In the genomic region with DNA sequence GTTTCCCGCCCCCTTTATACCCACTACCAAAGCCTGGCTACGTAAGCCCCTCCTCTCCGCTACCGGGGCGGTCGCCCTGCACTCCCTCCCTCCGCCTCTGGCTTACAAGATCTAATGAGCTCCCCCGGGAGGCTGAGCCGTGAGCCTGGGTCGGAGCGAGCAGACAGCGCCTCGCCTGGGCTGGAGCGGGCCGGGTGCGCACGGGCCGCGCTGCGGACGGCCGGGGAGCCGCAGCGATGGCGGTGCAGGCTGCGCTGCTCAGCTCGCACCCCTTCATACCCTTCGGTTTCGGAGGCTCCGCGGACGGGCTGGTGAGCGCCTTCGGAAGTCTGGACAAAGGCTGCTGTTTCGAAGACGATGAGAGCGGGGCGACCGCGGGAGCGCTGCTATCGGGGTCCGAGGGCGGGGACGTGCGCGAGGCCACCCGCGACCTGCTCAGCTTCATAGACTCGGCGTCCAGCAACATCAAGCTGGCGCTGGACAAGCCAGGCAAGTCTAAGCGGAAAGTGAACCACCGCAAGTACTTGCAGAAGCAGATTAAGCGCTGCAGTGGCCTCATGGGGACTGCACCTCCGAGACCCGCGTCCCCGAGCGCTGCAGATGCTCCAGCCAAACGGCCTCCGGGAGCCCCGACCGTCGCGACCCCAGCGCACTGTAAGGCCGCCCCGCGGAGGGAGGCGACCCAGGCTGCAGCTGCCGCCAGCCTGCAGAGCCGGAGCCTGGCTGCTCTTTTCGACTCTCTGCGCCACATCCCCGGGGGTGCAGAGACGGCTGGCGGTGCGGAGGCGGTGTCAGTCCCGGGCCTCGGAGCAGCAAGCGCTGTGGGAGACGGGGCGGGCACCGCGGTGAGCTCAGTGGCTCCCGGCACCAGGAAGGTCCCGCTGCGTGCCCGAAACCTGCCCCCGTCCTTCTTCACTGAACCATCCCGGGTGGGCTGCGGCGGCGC, we compare ENCODE assay signal across 8 mouse cellular contexts. TPM values are rescaled to one million over a fixed set of nuclear protein-coding genes. Genes with fewer than 3 reads are reported as not detected.
DNase-seq lines count a peak whose midpoint lies in the region; ATAC-seq lines count a peak whose summit lies in the region.

A gene (plus strand): TSS at position 81 of the 946 bp plus-strand sequence.

- peak within 1 kb of the TSS; percentile 94 for H3K4me2 ChIP-seq in intestine, embryonic 15.5 days (replicated peaks)

- H3K4me3 ChIP-seq in intestine, embryonic 15.5 days (replicated peaks), result peak within 1 kb of the TSS; percentile 61

- intact Hi-C loops in gastrocnemius, postnatal 36 days (cut with DNase I), result no loop called here
- intact Hi-C loops in left cerebral cortex, postnatal 25 days (cut with DNase I), result loop anchor here (5.0 kb wide), 1 partner anchor 98 kb away; no protein-coding TSS in a partner anchor

- peak within 1 kb of the TSS; percentile 22; the same call in 1 of the 2 replicates for H3K27ac ChIP-seq in intestine, embryonic 15.5 days

- no peaks in the 10 kb centered on the region for H3K9me3 ChIP-seq in intestine, embryonic 15.5 days

- H3K4me1 ChIP-seq in intestine, embryonic 15.5 days (replicated peaks), result peaks cover 15% of the 10 kb centered on the region

- peaks cover 9% of the 10 kb centered on the region for H3K27me3 ChIP-seq in intestine, embryonic 15.5 days (replicated peaks)

- H3K36me3 ChIP-seq in intestine, embryonic 15.5 days, result no peaks in the 10 kb centered on the region

- ATAC-seq in intestine, embryonic 15.5 days, result peak; percentile 95
- peak; percentile 89 for ATAC-seq in megakaryocyte progenitor cell, adult 5-6 weeks (replicated peaks; ENCODE audit: poor library complexity)
- ATAC-seq in inflammation-experienced regulatory T-cells, adult 6 months, result no peak

- under 1% methylated on average over 96 of the region's 96 CpGs for WGBS in intestine, embryonic 15.5 days

- DNase-seq in adrenal gland, postnatal 25 days, result peak; percentile 83
- peak; percentile 96 for DNase-seq in embryo, embryonic 10.5 days (ENCODE audit: low spot score)
- DNase-seq in gastrocnemius, postnatal 36 days, result peak; percentile 20 to 23
- peak; percentile 66 to 69 for DNase-seq in left cerebral cortex, postnatal 25 days (ENCODE audit: low spot score in 2 of 2)
- peak; percentile 50 to 60 for DNase-seq in right cerebral cortex, postnatal 36 days (ENCODE audit: low spot score in 2 of 2)

- H3K9ac ChIP-seq in intestine, embryonic 15.5 days, result peak within 1 kb of the TSS; percentile 56

RNA-seq across cellular contexts. Expression of the gene that starts here (rescaled TPM):
- 3.5 and 3.6 TPM in 2 replicates for total RNA-seq in adrenal gland, postnatal 25 days (2021)
- total RNA-seq in gastrocnemius, postnatal 36 days (2021), result 1 to 10 TPM in 1 of 2 experiments, under 1 TPM in 1; 0.94 to 1.2 TPM
- 3.5 and 4.8 TPM in 2 replicates for polyA plus RNA-seq in intestine, embryonic 15.5 days (2015; fragmentation: Nextera tagmentation; extraction: Ambion mirVana)
- 10 to 100 TPM; 21.5 to 22.2 TPM for total RNA-seq in left cerebral cortex, postnatal 25 days (2021)
- total RNA-seq in megakaryocyte progenitor cell, adult 5-6 weeks (2015), result not detected in 2 replicates
- not detected in 2 replicates for total RNA-seq in megakaryocyte progenitor cell, adult 5-6 weeks (2017)
- polyA plus RNA-seq in inflammation-experienced regulatory T-cells, adult 6 months (2017; shearing (Covaris generic)), result not detected

Comparison
In these comparisons a context has a peak if more than half of its experiments do, and no peak if none do; other contexts are left out.
1. Peak in ATAC-seq in megakaryocyte progenitor cell, adult 5-6 weeks; RNA of the gene not detected or under 1 TPM.
2. DNase-seq: peak in every context shown above with its lines; median percentile 96 in embryo, embryonic 10.5 days; 83 in adrenal gland, postnatal 25 days; 68 in left cerebral cortex, postnatal 25 days; 55 in right cerebral cortex, postnatal 36 days; 22 in gastrocnemius, postnatal 36 days.